Mouse (Mus musculus): Measurements from ENCODE around the gene Frs2. TPM values are rescaled to one million over a fixed set of nuclear protein-coding genes. Genes with fewer than 3 reads are reported as not detected.

Gene Frs2
- total RNA-seq, 4 experiments from 2014 or later, result 8.9 to 10.1 (median 9.4) TPM

DNA sequence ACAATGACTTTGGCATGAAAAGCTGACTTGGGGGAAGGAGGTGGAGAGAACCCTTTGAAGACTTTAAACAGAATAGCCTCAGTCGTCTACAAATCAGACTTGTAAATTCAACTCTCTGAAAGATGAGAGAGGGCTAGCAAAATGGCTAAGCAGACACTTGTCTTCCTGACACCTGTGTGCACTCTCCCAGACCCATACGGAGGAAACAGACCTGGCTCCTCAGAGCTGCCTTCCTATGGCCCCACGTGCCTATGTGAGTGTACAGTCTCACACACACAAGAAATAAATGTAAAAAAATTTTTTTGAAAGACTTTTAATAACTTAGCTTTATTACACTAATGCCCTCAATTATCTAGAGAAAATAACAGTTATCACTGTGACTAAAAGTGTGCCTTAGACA, 41.6 kb downstream of the Frs2 start:
- no peak for DNase-seq (ENCODE audit: low spot score in 2 of 2)

DNA sequence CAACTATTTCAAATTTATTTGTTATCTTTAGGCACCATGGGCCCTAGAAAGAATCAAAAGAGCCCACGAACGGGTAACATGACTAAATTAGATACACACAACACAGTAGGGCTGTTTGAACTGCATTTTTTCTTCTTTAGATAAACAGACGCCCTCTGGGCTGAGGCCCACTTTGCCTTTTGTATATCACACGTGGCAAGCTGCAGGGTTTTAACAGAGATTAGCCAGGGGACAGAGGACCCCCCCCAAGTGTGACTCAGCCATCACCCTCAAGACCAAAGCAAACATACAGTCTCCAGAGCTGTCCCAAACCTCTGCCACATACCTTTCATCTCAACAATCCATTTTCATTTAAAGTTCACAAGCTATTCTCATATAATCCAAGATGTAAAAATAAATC, 42.1 kb downstream of the Frs2 start:
- DNase-seq (ENCODE audit: low spot score in 2 of 2), result no peak

DNA sequence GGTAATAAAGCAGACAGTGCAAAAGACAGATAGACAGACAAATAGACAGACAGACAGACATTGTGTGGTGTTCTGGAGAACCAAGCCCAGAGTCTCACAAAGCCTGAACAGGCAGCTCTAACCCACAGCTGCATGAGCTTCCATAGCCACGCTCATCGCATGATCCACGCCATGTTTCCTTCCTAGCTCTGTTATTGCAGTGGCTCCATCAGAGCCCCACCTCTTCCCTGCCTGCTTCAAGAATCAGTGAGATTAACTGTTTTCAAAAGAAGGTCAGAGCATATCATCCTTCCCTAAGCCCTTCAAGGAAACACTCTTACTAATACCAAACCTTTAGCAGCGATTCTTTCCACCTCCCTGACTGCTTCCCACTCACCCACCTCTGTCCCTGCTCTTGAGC, 43.3 kb downstream of the Frs2 start:
- DNase-seq (ENCODE audit: low spot score in 2 of 2), result no peak

DNA sequence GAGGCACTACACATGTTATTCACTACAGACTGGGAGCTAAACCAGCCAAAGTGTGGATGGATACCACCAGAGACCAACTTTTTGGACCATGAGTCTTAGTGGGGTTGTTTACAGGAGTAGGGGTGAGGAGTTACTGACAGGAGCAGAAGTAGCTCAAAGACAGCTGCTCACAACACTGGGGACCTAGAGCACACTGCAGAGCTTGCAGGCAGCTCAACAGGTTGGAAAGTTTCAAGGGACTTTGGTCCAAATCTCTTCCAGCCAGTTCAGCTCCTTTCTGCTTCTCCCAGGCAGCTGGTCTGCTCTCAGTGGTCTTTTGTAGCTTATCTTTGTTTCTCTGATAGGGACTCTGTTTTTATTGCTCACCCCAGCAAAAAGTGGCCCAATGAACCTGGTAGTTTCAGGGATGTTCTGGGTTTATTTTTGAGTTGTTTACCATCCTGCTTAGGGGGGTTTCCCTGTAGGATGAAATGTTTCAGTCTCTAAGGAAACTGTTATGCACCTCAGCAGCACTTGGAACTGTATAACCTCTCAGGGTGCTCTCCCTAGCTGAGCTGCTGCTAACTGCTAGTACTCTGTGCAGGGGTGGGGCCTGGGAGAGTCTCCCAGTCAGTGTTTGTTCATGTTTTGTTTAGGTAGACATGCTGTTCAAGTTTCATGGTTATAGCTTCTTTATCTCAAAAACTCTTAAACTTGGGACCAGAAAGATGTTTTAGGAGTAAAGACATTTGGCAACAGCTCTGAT, 44.3 kb downstream of the Frs2 start:
- no peak for DNase-seq (ENCODE audit: low spot score in 2 of 2)

DNA sequence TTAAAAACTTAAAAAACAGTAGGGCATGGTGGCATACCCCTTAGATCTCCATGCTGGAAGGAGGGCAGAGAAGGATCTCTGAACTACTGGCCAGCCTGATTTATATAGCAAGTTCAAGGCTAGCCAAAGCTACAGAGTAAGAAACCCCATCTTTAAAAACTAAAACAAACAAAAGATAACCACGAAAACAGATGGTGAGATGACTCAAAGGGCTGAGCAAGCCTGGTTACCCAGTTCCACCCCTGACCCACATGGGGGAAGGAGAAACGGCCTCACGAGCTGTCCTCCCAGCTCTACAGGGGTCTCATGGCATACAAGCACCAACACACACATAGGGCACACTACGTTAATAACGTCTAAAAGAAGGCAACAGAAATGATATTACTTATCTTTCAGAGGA, 48.2 kb downstream of the Frs2 start:
- no peak for DNase-seq (ENCODE audit: low spot score in 2 of 2)

DNA sequence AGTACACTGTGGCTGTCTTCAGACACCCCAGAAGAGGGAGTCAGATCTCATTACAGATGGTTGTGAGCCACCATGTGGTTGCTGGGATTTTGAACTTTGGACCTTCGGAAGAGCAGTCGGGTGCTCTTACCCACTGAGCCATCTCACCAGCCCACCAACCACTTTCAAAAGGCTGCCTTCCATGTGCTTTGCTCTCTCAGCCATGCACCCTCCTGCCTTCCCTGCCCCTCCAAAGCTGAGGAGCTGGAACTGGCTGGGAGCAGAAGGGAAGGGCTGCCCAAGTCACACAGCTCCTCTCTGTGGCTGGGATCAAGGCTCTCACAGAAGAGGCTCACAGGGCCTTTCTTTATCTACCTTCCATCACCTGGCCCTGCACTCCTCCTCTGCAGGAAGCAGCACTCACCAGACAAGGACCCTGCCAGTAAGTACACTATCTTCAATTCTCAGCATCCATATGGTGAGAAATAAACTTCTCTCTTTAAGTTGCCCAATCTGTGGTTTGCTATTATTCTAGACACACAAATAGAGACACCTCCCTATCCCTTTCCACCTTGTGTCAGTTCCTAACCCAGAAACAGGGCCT, 51.1 kb downstream of the Frs2 start:
- no peak for DNase-seq (ENCODE audit: low spot score in 2 of 2)

DNA sequence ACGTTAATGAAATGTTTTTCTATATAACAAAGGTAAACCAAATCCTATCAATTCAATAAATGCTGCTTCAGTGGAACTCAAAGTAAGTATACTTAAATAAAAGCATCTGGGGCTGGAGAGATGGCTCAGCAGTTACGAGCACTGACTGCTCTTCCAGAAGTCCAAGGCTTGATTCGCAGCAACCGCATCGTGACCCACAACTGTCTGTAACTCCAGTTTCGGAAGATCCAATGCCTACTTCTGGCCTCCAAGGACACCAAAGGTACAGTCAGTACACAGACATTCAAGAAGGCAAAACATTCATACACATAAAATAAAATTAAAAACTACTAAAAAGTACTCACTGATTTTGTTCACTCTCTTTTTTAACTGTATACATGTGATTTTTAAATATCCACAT, 52.2 kb downstream of the Frs2 start:
- DNase-seq (ENCODE audit: low spot score in 2 of 2), result no peak

DNA sequence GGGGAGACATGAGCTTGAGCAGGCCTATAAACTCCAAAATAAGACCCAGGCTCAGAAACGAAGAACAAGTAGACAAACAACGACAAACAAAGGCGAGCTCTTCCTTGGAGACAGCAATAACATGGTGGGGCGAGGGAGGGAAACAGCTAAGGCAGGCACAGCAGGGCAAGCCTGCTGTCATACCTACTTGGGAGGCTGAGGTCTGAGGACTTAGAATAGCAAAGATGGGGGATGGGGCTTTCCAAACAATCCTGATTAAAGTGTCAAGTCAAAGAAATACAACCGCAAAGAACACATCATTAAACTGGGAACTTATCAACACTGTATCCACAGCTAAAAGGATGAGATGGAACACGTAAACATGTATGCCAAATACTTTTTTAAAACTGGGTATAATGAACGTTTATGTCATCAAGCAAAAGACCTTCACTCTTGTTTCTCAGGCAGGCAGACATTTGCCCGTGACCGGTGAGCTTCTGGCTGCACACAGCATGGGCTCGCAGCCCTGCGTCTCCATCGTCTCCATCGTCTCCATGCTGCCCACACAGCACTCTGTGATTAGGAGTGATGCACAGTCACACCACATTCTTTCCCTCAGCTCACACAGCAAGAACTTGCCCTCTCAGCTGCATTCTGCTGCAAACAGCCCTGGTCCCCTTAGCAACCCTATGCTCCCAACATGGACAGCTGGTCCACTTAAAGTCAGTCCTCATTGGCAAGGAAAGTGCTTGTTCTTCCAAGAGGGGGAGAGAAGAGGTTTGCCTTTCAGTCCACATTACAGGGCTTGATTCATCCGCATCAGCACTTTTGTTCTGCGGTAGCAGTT, 53.6 kb downstream of the Frs2 start:
- peak; percentile 9 to 14 for DNase-seq (ENCODE audit: low spot score in 2 of 2)

DNA sequence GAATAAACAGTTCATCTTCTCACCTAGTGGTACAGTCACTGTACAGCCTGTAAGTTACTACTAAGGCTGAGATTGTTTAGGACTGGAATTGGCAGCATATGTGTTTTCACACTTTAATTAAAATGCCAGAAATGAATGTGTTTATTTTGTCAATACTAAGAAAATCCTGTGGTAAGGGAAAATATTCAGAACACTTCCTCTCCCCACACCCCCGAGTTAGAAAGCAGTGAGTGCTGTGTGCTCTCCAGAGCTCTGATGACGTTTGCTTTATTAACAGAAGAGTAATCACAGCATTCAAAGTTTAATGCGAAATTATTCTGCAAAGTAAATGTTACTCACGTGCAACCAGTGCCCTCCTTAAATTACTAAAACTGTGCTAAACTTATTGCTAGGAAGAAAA, 58.7 kb downstream of the Frs2 start:
- no peak for DNase-seq (ENCODE audit: low spot score in 2 of 2)

DNA sequence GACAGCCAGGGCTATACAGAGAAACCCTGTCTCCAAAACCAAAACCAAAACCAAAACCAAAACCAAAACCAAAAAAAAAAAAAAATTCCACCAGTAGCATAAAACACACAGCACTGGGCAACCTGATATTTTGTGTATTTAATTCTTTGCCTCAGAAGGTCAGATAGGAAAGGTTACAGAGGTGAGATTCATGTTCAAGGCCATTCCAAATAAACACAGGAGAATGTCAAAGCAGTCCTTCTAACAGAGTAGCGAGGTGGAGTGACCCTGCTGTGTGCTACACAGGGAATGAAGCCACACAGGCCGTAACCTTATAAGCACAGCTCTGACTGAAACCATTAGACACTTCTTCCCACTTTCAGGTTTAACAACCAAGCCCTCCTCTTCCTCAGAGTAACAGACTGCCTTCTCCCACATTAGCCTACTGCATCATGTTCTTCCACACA, 66.4 kb downstream of the Frs2 start:
- DNase-seq (ENCODE audit: low spot score in 2 of 2), result no peak

DNA sequence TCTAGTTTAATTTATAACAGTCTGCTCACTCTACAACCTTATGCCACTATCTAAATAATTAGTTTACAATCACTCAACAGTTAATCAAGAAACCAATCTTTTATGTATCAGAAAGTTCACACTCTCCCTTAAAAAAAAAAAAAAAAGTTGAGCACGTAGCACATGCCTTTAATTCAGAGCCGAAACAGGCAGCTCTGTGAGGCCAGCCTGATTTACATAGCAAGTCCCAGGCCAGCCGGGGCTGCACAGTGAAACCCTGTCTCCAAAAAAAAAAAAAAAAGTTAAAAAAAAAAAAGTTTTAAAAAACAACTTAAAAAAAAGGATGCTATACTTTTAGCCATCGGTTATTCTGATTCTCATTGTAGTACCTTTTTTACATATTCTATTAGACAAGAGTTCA, 67.0 kb downstream of the Frs2 start:
- DNase-seq (ENCODE audit: low spot score in 2 of 2), result no peak

DNA sequence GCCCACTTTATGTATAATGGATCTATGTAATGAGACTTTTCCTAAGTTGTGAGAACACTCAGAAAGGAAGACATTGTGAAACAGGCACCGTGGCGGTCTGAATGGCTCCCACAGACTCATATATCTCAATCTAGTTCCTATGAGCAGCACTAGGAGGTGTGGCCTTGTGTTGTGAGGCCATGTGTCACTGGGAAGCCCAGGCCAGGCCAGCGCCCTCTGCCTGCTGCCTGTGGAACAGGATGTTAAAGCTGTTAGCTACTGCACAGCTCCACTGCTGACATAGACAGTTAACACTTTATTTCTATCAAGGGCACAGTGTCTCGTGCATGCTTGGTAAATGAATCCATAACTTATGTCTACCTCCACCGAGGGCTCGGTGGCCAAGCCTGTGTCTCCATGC, 70.0 kb downstream of the Frs2 start:
- no peak for DNase-seq (ENCODE audit: low spot score in 2 of 2)

DNA sequence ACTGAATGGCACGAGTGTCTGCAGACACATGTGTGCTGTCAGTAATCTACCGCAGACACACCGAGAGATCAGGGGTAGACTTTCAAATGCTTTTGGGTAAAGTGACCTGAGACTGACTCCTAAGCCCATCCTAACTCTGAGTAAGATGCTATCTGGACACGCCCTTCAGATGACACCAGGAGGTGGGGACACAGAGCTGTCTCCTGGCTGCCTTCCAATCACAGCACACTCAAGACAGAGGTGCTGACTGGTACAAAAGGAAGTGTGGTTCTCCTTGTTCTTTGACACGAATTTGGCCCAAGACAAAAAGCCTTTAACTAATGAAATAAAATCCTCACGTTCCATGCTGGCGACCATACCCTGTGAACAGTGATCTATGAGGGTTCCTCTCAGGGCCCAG, 75.2 kb downstream of the Frs2 start:
- DNase-seq (ENCODE audit: low spot score in 2 of 2), result no peak

DNA sequence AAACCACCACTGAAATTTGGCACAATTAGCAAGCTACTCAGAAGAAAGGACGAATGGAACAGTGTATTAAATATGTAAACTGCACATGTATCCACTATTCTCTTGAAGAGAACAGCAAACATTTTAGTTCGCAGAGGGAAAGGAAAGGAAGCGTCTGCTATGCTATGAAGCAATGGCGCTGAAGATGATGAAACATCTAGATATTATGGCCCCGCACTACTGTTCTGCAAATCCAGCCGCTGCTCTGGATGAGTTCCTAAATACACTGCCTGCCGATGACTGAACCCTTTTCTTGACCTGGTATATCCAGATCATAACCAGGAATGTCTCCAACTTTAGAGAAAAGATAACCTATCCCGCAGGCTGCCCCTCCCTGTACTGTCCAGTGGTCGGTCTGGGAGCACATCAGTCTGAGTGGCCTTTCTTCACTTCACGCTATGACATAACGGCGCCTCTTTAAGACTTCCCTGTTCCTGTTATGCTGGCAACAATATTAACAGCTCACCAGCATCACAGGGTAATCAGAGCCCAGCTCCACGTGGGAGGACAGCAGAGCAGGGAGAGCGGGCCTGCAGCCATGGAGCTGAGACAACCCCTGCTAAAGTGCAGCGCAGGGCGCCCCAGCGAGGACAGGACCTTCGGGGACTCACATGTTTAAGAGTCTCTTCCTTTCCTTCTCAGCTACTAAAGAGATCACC, 76.0 kb downstream of the Frs2 start:
- DNase-seq (ENCODE audit: low spot score in 2 of 2), result no peak

DNA sequence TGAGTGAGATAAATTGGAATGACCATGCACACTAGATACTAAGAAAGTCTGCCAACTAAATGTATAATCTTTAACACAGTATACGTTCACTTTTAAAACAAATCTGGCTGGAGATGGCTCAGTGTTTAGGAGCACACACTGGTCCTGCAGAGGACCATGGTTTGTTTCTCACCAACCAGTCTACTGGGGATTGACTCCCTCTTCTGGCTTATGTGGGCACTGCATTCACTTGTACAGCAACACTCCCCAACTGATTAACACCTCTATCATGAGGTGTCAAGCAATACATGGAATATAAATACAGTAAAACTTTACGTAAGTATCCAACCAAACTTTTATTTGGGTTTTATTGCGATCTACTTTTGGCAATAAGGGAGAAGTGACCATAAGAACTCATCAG, 79.2 kb downstream of the Frs2 start:
- DNase-seq (ENCODE audit: low spot score in 2 of 2), result no peak

DNA sequence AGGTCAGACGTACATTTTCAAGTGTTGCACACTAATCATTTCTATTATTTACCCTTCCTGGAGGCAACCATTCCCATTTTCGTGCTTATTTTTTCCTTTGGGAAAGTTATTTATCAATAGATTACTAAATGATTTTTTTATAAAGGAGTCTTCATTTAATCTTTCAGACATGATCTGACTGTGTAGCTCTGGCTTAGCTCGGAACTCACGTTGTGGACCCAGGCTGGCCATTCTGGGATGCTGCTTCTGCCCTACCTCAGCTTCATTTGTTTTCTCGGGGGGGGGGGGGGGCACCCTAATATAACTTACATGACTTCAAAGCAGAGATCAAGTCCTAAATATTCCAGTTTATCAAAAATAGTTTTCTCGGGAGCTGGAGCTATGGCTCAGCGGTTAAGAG, 84.3 kb downstream of the Frs2 start:
- no peak for DNase-seq (ENCODE audit: low spot score in 2 of 2)

DNA sequence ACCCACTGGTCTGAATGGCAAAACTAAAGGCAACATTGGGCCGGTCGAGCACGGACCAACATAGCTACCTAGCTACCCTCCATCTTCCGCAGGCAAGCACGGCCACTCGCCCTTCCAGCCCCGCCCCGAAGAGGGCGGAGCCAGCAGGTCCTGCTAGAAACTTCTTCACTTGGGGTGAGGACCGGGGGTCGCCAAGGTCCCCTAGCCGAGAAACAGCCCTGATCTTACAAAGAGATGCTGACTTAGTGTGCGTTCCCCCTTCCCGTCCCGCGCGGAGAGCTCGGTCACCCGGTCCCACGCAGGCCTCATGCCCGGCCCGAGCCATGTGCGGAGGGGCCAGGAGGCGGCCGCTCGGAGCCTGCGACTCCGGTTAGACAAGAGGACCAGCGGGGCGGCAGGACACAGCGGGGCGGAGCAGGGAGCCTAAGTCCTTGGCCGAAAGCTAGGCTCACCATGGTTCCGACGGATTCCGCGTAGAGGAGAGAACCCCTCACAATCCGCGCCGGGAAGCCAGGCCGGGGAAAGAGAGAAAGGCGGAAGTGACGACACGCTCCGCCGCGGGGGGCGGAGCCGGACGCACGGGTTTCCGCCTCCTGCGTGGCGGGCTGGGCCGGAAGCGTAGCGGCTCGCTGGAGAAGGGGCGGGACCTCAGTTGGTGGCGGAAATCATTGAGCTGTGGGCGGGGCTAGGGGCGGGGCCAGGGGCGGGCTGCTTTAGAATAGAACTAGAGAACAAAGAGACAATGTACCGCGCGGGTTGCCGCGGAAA, 84.9 kb downstream of the Frs2 start, which contains the start of gene Cct2:
Gene Cct2 (minus strand): TSS at position 561 of the 768 bp plus-strand sequence.
- DNase-seq (ENCODE audit: low spot score in 2 of 2), result peak; percentile 78 to 86

DNA sequence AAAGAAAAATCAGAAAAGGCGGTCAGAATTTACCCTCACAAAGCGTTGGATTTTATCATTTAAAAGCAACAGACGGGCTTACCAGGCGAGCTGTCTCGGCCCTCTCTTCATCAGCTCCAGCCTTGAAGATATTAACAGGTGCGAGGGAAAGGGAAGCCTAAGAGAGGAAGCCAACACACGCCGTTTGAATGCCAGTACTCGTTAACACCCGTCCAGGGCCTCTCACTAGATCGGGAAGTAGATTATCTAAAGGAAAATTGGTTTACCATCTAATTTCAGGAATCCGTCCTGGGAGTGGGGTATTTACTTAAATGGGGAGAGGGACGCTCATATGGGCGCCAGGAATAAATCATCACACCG, 85.5 kb downstream of the Frs2 start:
- DNase-seq (ENCODE audit: low spot score in 2 of 2), result no peak

DNA sequence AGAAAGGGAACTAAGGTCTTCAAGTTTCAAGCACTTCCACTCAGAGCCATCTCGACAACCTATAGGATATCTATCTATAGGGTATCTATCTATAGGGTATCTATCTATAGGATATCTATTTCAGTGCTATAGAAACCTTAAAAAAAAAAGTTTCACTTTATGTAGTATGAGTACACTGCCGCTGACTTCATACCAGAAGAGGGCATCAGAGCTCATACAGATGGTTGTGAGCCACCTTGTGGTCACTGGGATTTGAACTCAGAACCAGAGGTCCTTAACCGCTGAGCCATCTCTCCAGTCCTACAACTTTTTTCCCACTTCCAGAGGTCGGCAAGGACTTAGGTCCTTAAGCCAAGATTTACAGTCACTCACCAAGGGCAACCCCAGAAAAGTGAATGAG, 92.7 kb downstream of the Frs2 start:
- DNase-seq (ENCODE audit: low spot score in 2 of 2), result no peak

DNA sequence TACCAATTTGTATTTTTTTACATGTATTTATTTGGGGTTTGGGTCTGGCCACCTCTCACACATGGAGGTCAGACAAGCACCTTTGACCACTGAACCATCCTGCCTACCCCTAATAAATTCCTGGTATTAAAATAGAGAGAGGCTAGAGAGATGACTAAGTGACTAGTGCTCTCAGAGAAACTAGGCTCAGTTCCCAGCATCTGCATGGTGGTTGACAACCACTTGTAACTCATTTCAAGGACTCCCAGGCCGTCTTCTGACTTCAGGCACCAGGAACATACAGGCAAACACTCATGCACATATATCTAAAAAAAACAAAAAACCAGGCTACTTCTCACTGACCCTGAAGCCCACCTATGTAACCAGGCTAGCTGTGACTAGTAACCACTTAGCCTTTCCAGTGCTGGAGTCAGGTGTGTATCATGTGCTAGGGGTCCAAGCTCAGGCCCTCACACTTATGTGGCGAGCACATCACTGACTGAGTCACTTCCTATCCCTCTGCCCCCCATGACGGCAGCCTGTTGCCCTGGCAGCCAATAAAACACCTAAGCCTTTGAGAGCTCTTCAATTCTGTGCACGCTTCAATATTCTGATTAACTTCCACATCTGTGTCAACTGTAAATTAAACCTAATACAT, 98.3 kb downstream of the Frs2 start:
- DNase-seq (ENCODE audit: low spot score in 2 of 2), result no peak

DNA sequence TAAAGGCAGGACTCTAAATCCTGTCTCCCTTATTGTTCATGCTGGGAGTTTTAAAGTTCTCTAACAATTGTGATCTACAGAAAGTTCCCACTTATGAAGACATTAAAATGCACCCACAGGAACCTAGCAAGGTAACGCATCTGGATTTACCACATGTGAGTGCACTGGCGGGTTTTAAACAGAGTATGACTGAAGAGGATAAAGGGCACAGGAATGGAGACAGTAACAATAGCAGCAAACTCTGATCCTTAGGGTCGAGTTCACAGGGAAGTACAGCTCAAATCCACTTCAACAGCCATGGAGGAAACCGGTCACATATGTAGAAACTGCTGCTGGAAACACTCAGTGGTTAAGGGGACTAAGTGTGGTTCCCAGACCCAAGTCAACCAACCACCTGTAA, 99.1 kb downstream of the Frs2 start:
- DNase-seq (ENCODE audit: low spot score in 2 of 2), result no peak

All from gastrocnemius, adult 8-10 months (tissue).